Mouse (Mus musculus): Measurements from ENCODE around the gene Sept9.

Sept9 gene

GRCm38 (mm10) chr11:117265981-117266905, 66.8 kb downstream of the Sept9 start:
- peak; percentile 81 for DNase-seq (ENCODE audit: low spot score)

- DNase-seq (ENCODE audit: low spot score): no peak
Observed at GRCm38 (mm10) chr11:117266906-117267721, 67.7 kb downstream of the Sept9 start.

GRCm38 (mm10) chr11:117267828-117268227, 68.4 kb downstream of the Sept9 start:
- DNase-seq (ENCODE audit: low spot score): no peak

GRCm38 (mm10) chr11:117268304-117268956, 69.0 kb downstream of the Sept9 start:
- no peak for DNase-seq (ENCODE audit: low spot score)

GRCm38 (mm10) chr11:117269053-117269702, 69.7 kb downstream of the Sept9 start:
- DNase-seq (ENCODE audit: low spot score): no peak

GRCm38 (mm10) chr11:117269946-117270345, 70.5 kb downstream of the Sept9 start:
- DNase-seq (ENCODE audit: low spot score): peak; percentile 56

GRCm38 (mm10) chr11:117274973-117275372, 75.5 kb downstream of the Sept9 start:
- no peak for DNase-seq (ENCODE audit: low spot score)

- peak; percentile 70 for DNase-seq (ENCODE audit: low spot score)
Observed at GRCm38 (mm10) chr11:117275999-117276398, 76.5 kb downstream of the Sept9 start.

- no peak for DNase-seq (ENCODE audit: low spot score)
Observed at GRCm38 (mm10) chr11:117276946-117277345, 77.5 kb downstream of the Sept9 start.

GRCm38 (mm10) chr11:117278113-117278512, 78.7 kb downstream of the Sept9 start:
- no peak for DNase-seq (ENCODE audit: low spot score)

GRCm38 (mm10) chr11:117278514-117278913, 79.1 kb downstream of the Sept9 start:
- DNase-seq (ENCODE audit: low spot score): no peak

- DNase-seq (ENCODE audit: low spot score): no peak
Observed at GRCm38 (mm10) chr11:117279993-117280392, 80.5 kb downstream of the Sept9 start.

- DNase-seq (ENCODE audit: low spot score): no peak
Observed at GRCm38 (mm10) chr11:117283048-117283888, 83.8 kb downstream of the Sept9 start.

GRCm38 (mm10) chr11:117283889-117284450, 84.5 kb downstream of the Sept9 start:
- no peak for DNase-seq (ENCODE audit: low spot score)

- DNase-seq (ENCODE audit: low spot score): peak; percentile 74
Observed at GRCm38 (mm10) chr11:117284721-117285605, 85.5 kb downstream of the Sept9 start.

- no peak for DNase-seq (ENCODE audit: low spot score)
Observed at GRCm38 (mm10) chr11:117285606-117285931, 86.1 kb downstream of the Sept9 start.

- no peak for DNase-seq (ENCODE audit: low spot score)
Observed at GRCm38 (mm10) chr11:117287792-117288191, 88.3 kb downstream of the Sept9 start.

GRCm38 (mm10) chr11:117288765-117289164, 89.3 kb downstream of the Sept9 start:
- DNase-seq (ENCODE audit: low spot score): no peak

GRCm38 (mm10) chr11:117291271-117292059, 92.0 kb downstream of the Sept9 start:
- no peak for DNase-seq (ENCODE audit: low spot score)

All from ovary, adult 18-20 months (tissue).